Mouse (Mus musculus) embryo, embryonic 11 days (tissue): ENCODE data around the gene Atl2.

Experiments
- DNase-seq: peaks from one replicate; pipeline ENCODE4 v3.0.0-alpha.2; 2015

Atl2 gene

GRCm38 (mm10) chr17:79897666-79898065, 1.7 kb upstream of the Atl2 start:
- no peak for DNase-seq

GRCm38 (mm10) chr17:79894971-79895882, 696 bp downstream of the Atl2 start:
- peak; percentile 73 for DNase-seq

GRCm38 (mm10) chr17:79894054-79894453, 1.9 kb downstream of the Atl2 start:
- no peak for DNase-seq

GRCm38 (mm10) chr17:79891944-79892343, 4.0 kb downstream of the Atl2 start:
- DNase-seq = peak; percentile 41

GRCm38 (mm10) chr17:79887926-79888325, 8.0 kb downstream of the Atl2 start:
- DNase-seq = no peak

GRCm38 (mm10) chr17:79883198-79883597, 12.7 kb downstream of the Atl2 start:
- DNase-seq = peak; percentile 18

GRCm38 (mm10) chr17:79865027-79865426, 30.9 kb downstream of the Atl2 start:
- DNase-seq = no peak

GRCm38 (mm10) chr17:79864503-79864902, 31.4 kb downstream of the Atl2 start:
- no peak for DNase-seq

- peak; percentile 33 for DNase-seq
Observed at GRCm38 (mm10) chr17:79862038-79862437, 33.9 kb downstream of the Atl2 start.

- no peak for DNase-seq
Observed at GRCm38 (mm10) chr17:79855533-79855932, 40.4 kb downstream of the Atl2 start.

GRCm38 (mm10) chr17:79848385-79848784, 47.5 kb downstream of the Atl2 start:
- DNase-seq = no peak

GRCm38 (mm10) chr17:79846182-79846581, 49.7 kb downstream of the Atl2 start:
- DNase-seq = no peak

GRCm38 (mm10) chr17:79845695-79846094, 50.2 kb downstream of the Atl2 start:
- DNase-seq = no peak

GRCm38 (mm10) chr17:79840254-79841238, 55.4 kb downstream of the Atl2 start:
- DNase-seq = peak; percentile 85

- DNase-seq = no peak
Observed at GRCm38 (mm10) chr17:79836978-79837377, 58.9 kb downstream of the Atl2 start.

- peak; percentile 32 for DNase-seq
Observed at GRCm38 (mm10) chr17:79835714-79836373, 60.1 kb downstream of the Atl2 start.

GRCm38 (mm10) chr17:79832284-79832683, 63.6 kb downstream of the Atl2 start:
- DNase-seq = no peak

GRCm38 (mm10) chr17:79826482-79827034, 69.4 kb downstream of the Atl2 start:
- DNase-seq = no peak

GRCm38 (mm10) chr17:79825241-79826030, 70.5 kb downstream of the Atl2 start:
- no peak for DNase-seq

- DNase-seq = no peak
Observed at GRCm38 (mm10) chr17:79824406-79824805, 71.5 kb downstream of the Atl2 start.

- no peak for DNase-seq
Observed at GRCm38 (mm10) chr17:79818884-79819283, 77.0 kb downstream of the Atl2 start.

GRCm38 (mm10) chr17:79817995-79818394, 77.9 kb downstream of the Atl2 start:
- peak; percentile 79 for DNase-seq
